Mouse (Mus musculus): Measurements from ENCODE around the gene Tas1r3.
A peak's percentile ranks its signal among the peaks of the same experiment; 100 is the strongest.

Tas1r3 gene

DNA sequence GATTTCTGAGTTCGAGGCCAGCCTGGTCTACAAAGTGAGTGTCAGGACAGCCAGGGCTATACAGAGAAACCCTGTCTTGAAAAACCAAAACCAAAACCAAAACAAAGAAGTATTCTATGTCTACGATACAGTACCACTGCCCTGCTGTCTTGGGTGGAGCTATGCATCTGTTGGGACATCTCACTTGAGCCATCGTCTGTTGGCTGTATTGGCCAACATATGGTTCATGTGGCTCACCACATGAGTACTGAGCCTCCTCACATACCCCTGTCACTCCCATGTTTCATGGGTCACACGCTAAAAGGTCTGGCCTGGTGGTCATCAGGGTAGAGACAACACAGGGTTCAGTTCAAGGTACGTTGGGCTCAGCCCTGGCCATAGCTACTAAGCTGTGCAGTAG is 23.2 kb upstream of the Tas1r3 start:
- no peak for DNase-seq

DNA sequence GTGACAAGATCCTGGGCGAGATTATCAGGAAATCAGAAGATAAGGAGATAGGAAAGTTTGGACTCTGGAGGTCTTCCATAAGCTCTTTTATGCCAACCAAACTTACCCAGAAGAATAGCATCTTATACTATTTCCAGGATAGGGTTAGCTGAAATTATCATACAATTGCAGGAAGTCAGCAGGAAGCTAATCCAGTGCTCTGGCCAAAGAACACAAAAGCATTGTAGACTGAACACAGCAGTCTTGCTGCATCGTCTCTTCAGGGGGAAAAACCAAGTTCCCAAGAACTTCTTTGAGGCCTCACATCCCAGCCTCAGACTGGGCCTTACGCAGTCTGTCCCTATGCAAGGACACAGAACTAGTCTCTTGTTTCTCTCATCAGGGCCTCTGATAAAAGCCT is 20.4 kb upstream of the Tas1r3 start:
- no peak for DNase-seq

DNA sequence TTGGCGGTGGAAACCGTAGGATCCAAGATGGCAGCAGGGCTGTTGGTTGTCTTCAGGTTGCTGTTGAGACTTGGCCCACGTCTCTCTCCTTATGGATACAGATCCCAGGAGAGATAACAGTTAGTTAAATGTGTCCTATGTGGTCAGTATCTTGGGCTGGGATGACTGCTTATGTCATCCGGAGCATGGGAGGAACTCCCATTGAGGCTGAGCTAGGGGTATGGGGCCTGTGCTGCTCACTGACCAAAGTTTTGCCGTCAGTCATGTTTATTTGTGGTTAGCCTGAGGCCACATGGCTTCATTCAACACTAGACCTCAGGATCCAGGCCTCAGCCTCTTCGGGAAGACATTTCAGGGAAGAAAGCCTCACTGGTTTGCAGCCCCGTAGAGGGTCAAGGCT is 8.2 kb upstream of the Tas1r3 start:
- DNase-seq: no peak

DNA sequence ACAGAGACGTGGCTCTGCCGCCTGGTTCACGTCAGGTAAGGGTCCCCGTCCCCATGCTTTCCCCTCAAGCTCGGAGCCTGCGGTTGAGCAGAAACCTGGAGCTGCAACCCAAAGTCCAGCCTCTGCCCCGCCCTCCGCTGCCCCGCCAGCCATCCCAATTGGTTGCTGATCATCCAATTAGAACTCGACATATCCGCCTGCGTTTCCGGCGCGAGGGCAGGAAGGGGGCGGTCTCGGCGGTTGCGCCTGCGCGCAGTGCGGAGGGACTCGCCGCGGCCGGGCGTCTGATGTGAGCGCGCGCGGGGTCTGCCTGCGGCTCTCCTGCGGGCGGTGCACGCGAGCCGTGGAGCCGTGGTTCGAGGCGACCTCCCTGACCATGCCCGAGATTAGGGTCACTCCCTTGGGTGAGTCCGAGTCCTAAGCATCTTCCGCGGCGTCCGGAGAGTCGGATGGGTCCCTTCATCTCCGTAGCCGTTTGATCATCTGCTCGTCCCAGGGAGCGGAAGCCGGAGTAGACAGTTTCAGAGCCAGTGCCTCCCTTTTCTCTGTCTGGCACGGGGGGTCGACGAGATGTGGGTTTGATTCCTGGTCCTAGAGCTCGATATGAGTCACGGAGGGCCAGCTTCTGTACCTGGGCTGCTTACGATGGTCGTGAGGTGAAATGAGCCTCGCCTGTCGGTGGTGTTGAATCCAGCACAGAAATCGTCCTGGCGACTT is 6.3 kb upstream of the Tas1r3 start, which contains the start of the genes Cptp and Ints11:
TSS of gene Cptp (minus strand) at position 124 of the 717 bp plus-strand sequence.
TSS of gene Ints11 (plus strand) at position 230 of the 717 bp plus-strand sequence.
- DNase-seq: peak; percentile 95 to 96

DNA sequence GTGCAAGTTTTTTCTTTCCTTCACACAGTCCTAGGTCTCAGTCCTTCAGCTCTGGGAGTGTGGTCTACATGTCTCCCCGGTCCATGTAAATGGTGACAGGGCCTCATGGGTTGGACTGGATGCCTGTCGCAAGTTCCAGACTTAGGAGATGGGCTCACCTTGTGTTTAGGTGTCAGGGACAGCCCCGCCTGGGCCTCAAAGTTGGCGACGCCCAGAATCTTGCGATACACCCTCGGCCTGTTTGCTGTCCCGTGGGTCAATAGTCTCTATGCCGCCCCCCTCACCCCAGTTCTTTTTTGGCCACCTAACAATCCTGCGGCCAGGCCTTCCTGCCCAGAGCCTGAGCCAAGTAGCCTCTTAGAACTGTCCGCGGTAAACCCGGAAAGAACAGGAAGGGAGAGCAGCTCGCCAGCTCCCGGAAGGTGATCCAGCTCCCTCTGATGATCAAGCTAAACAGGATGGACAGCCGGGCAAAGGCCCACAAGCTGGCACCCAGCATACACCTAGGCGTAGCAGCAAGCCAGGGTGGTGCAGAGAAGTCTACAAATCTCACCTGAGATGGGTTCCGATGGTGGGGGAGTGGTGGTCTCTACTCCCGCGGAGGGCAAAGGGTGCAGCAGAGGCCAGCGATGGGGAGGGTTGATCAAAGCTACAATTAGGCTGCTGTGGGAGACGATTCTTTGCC is 5.6 kb upstream of the Tas1r3 start:
- peak in 1 of 2 experiments; percentile 38 for DNase-seq

DNA sequence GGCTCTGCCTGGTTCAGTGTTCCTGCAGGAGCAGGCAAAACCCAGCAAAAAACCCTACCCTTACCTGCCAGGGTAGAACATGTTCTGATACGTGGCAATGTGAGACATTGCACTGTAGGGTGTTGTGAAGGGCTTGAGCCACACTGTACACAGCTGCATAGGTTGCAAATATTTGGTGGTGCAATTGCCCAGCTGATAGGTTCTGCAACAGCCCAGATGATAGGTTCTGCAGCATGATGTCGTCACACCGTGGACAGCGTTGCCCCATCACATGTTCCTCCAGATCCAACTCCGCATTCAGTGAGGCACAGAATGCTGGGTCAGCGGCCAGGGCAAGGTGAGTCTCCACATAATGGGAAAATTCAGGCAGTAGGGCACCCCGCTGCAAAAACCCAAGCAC is 1.4 kb downstream of the Tas1r3 start:
- DNase-seq: no peak

DNA sequence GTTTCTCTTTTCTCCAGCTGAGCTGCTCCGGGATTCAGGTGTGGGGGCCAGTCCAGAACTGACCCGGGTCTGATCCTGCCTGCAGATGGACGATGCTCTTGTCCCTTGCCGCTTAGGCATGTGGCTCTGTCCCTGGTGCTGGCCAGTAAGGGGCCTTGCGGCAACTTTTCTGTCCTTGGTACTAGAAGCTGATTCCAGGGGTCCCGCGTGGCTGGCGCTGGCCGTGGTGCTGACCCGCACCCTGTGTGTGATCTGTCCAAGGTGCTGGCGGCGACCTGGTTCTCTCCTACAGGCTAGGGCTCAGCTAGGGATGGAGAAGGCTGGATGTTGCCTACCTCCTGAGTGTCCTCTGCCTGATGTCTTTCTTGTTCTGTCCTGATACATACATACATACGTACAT is 3.8 kb downstream of the Tas1r3 start:
- DNase-seq: no peak

DNA sequence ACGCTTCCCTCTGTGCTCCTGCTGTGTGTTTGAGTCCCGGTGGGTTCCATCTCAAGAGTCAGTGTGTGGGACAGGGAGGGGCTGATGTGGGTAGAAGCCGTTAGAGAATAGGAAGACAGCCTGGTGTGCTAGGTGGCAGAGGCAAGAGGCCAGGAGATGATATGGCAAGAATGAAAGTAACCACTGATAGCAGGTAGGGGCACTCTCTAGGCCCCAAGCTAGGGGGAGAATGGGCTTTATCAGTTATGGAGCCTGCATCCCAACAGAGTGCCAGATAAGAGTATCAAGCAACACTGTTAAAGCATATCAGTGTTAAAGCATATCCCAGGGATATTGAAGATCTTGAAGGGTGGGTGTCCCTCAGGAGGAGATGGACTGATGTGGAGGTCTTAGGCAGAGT is 6.3 kb downstream of the Tas1r3 start:
- no peak for DNase-seq

DNA sequence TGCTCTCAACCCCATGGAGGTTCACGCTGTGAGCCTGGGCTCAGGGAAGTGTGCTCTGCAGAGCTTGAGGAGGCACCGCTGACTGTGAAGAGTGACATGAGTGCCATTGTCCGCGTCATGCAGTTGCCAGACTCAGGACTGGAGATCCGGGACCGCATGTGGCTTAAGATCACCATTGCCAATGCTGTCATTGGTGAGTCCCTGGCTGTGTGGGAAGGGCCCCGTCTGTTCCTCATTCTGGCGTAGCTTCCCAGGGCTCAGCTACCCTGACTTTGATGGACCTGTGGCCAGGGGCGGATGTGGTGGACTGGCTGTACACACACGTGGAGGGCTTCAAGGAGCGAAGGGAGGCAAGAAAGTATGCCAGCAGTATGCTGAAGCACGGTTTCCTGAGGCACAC is 7.1 kb downstream of the Tas1r3 start:
- DNase-seq: peak in 1 of 2 experiments; percentile 40

DNA sequence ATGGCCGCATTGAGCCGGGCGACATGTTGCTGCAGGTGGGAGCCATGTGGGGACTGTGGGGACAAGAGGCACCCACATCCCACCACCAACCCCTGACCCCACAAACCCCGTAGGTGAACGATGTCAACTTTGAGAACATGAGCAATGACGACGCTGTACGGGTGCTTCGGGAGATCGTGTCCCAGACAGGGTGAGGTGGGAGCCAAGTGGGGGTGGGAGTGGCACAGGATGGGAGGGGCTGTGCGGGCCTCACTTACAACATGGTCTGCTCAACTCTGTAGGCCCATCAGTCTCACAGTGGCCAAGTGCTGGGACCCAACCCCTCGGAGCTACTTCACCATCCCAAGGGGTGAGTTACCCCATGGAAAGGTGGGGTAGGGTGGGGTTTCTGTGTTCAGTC is 8.2 kb downstream of the Tas1r3 start:
- DNase-seq: no peak

DNA sequence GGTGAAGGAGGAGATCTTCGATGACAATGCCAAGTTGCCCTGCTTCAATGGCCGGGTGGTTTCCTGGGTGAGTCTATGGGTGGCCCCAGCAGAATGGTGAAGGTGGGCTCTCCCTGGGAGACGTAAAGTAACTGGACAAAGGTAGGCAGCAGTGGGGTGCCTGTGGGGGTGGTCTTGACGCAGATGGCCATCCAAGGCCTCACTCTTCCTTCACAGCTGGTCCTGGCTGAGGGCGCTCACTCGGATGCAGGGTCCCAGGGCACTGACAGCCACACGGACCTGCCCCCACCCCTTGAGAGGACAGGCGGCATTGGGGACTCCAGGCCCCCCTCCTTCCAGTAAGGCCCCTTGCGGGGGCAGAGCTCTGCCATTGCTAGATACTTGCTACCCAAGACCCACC is 9.7 kb downstream of the Tas1r3 start:
- DNase-seq: no peak

DNA sequence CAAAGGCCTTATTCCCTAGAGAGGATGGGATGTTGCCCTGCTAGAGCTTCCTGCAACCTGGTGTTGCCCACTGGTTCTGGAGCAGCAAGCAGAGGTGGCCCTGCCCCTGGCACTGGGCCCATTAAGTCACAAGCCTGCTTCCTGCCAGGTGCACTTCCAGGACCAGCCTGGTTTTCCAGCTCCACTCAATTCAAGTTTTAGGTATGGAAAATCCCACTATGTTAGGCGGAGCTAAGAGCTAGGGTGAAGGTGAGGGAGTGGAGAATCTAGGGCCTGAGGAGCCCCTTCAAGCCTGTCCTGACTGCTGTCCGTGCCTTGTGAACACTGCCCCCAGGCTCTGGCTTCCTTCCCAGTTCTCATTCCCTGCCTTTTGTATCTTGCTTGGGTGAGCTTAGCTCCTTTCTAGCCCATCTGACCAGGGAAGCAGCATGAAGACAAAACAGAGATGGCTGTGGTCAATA is 11.2 kb downstream of the Tas1r3 start:
- peak; percentile 54 to 64 for DNase-seq

DNA sequence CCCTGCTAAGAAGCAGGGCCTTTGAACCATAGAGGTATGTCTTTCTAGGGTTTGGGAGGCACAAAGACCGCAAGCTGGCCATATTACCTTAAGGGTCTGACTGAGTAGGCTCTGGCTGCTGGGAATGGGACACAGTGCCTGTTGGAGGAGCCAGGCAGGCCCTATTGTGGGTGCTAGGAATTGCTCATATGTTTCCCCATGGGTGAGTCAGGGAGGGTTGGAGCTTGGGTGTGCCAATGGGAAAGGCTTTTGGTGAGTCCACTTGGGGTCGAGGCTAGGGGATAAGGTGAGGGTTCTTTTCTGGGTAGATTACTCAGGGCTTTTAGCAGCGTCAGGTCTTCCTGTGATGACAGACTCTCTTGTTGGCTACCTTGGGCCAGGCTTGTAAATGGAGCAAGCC is 11.8 kb downstream of the Tas1r3 start:
- no peak for DNase-seq

DNA sequence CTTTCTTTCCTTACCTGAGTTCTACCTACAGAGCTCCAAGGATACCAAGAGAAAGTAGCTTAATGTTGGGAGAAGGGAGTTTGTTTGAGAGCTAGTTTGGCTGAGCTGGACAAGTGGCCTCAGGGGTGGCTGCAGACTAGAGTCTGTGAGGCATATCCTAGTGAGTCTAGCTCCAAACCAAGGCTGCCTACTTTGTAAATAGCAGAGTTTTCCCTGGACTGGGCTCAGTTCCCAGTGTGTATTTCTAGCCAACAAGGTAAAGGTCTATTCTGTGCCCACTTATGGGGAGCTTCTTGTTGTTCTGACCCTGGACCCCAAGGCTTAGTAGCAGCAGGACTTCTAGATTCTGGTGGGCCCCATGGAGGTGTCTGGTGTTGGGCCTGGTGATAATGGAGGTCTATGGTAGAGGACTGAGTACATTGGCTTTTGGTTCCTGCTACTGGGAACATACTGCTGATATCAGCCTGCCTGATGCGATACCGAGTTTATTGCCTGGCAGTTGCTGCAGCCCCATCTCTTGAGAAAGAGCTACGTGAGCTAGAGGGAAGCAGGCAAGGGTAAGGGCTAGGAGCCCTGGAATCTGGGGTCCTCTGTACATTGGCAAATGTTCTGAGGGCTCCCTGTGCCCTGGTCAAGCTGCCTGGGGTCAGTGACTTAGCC is 13.2 kb downstream of the Tas1r3 start:
- no peak for DNase-seq

DNA sequence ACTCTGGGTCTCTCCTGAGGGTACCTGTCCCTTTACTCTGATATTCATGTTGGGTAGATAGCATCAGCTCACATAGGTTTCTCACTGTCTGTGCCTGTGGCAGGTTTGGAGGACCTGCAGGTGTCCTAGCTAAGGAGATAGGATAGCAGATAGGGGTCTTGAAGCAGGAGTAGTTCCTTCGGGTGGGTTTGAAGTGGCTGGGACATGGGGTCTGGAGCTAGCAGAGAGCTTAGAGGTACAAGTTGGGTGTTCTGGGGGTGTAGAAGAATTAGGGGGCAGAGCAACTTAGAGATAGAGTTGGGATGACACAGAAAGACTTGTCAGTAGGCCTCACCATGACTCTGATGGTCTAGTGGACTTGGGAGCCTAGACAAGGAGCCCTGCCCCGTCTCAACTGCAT is 13.8 kb downstream of the Tas1r3 start:
- no peak for DNase-seq

DNA sequence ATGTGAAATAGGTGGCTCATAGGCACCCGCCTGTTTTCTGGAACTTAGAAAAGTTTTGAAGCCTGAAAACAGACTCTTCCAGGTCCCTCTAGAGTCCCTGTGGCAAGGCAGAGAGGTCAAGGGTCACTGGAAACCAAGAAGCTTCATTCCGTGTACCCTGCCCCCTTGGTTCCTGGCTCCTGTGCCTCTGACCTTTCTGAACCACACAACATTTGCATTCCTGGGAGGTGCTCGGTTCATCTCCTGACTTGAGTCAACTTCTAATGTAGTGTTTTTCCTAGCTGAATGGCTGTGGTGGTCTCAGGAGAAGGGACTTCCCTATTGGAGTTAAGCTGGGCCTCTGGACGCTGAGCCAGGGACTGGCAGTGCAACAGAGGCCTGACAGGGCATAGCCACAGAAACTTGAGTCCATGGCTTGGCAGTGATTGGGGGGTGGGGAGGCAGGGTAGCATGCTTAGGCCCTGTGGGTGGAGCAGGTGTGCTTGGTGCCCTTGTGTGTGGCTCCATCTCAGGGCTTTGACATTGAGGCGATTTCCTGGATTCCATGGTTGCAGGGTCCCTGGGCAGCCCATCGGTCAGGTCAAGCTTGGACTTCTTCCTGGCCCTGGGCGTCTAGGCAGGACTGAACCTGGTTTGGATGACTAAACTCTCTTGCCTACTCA is 14.6 kb downstream of the Tas1r3 start:
- DNase-seq: no peak

DNA sequence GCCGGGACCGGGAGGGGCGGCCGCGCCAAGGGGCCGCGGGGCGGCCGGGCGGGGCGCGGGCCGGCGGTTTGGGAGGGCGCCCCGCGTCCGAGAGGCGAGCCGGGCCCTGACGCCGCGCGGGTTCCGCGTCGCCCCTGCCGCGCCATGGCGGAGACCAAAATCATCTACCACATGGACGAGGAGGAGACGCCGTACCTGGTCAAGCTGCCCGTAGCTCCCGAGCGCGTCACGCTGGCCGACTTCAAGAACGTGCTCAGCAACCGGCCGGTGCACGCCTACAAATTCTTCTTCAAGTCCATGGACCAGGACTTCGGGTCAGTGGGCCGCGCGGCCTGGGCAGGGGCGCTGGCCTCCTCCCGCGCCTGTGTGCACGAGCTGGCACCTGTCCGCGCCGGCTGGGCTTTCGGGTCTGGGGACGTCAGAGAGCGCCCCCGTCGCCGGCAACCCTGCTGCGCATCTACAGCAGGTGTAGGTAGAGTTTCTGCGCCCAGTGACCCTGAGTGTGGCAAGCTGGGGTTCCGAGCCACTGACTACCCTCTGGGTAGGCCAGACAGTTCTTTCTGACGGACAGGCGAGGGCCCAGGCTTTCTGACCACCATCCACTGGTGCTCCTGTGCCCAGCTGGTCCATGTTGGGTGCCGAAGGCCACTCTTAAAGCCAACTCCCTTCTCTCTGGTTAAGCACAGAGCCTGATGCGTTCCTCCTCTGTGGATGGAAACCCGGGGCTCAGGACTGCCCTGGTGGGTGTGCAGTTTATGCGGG is 15.4 kb downstream of the Tas1r3 start:
- DNase-seq: peak; percentile 46 to 47

DNA sequence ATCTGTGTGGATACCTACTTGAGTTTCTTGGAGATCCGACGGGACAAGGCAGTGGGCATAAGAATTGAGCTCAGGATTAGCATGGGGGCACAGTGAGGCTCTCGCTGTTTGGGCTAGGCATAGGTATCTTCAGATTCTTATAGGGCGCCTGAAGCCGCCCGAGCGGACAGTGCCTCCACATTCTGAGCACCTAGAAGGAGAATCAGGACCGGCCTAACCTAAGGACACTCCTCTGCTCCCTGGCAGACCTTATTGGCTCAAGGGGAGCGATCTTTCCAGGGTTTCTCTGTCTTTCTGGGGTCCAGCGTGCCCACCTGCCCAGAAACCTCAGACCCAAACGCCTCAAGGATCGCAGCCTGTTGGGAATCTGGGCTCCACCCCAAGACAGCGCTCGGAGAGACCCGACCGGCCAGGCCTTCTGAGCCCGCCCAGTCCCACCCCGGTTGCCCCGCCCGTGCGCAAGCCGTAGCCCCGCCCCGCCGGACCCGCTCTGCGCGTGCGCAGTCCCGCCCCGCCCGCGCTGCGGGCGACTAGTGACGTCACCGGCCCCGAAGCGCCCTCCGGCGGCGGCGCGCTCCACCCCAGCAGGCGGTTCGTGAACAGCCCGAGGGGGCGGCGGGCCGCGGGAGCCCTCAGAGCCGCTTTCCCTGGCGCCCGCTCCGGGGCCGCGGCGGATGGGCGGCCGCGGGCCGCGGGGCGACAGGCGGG is 16.1 kb downstream of the Tas1r3 start, which contains the start of gene Dvl1:
TSS of gene Dvl1 (plus strand) at position 532 of the 708 bp plus-strand sequence.
- DNase-seq: peak; percentile 94 to 97

DNA sequence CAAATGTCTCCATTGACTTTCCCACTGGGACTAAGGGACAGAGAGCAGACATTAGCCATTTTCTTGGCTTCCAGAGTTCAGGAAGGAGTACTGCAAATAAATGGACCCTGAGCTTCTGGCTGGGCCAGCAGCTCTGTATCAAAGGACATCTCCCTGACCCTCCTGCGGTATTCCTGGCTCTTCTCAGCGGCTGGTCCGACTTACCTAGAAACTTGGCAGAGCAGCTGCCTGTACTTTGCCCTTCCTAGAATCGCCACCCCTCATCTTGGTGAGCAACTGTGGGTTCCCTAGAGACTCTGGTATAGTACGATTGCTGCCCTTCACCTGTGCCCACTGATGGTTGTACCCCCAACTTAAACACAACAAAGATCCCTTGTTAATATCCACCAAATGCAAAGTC is 19.9 kb downstream of the Tas1r3 start:
- no peak for DNase-seq

DNA sequence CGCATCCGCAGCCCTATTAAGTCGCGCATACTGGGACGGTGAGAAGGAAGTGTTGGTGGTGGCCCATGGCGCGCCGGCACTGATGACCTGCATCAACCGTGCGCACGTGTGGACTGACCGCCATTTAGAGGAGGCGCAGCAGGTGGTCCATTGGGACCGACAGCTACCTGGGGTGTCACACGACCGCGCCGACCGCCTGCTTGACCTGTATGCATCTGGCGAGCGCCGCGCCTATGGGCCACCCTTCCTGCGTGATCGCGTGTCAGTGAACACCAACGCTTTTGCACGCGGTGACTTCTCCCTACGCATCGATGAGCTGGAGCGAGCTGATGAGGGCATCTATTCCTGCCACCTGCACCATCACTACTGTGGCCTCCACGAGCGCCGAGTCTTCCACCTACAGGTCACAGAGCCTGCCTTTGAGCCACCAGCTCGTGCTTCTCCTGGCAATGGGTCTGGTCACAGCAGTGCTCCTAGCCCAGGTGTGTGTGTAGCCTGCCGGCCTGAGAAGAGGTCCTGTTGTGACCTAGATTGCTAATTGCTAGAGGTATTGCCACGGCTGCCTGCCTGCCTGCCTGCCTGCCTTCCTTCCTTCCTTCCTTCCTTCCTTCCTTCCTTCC is 21.4 kb downstream of the Tas1r3 start:
- DNase-seq: peak in 1 of 2 experiments; percentile 36

DNA sequence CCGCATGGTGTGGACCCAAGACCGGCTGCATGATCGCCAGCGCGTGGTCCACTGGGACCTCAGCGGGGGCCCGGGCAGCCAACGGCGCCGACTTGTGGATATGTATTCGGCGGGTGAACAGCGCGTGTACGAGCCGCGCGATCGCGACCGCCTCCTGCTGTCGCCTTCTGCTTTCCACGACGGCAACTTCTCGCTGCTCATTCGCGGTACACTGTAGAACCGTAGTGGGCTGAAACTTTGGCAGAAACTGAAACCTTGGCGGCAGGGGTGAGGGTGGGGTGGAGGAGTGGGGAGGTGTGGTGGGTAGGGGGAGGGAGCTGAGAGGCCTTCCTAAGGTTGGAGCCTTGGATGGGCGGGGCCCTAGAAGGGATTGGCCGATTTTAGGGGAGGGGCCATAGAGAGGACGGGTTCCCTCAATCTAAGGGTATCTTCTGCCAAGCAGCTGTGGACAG is 22.1 kb downstream of the Tas1r3 start:
- DNase-seq: peak in 1 of 2 experiments; percentile 9

All from cerebellum, postnatal 36 days (tissue).